Mouse (Mus musculus): ENCODE data around the gene Tmem255b. TPM values are rescaled to one million over a fixed set of nuclear protein-coding genes. Genes with fewer than 3 reads are reported as not detected.

Gene Tmem255b
- total and polyA plus RNA-seq, 2 experiments from 2014 or later, result 4.3 to 5.9 TPM

DNA sequence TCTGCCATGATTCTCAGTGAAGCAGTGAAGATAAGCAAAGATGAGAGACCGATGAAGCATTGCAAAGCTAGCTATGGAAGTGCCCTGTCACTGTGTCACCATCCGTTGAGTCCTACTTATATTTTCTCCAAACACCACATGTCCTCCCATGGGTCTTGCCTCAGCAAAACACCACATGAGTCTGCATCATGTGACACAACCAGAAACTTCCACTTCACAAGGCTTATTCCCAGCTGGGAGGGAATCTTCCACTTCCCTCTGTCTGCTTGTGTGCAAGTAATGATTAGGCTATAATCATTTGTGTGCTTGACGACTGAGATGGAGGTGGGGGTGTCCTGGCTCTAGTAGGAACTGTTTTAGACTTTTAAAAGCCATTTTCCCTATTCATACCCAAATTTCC, 66.2 kb downstream of the Tmem255b start:
- TF ChIP-seq CTCF (IDR thresholded peaks at IDR 0.05; ENCODE audit: low read depth), result no peak
- H3K9ac ChIP-seq (replicated peaks; ENCODE audit: low read length), result no peak overlapping the region
- 83% methylated on average over 3 of the region's 3 CpGs for WGBS

DNA sequence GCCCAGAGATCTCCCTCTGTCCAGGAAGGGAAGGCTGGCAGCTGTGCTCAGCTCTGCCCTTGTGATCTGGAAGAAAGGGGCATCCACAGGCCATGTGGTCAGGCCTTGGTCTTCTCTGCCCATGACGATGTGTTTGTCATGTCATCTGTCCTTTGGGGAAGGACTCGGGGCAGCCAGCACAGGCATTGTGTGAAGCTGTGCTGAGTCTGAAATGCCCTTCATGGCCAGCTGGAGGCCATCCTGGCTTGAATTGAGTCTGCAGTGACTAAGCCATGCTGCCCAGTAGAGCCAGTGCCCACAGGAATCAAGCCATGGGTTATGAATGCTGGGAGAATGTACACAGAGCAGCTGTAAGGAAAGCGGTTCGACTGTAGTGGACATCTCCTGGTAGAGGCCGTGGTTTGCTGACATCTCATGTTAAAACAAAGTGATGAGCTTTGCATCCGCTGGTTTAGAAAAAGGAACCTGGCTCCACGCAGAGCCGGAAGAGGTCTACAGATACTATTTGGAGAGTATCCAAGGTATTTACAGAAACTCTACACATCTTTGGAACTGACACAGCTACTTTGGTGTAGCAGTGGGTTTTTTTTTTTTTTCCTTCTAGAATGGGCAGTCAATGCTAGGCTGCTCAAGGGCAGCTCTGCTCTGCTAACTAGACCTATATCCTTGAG, 69.1 kb downstream of the Tmem255b start:
- Histone ChIP-seq H3K4me3 (ENCODE audit: low read length) (no peak overlapping the region), H3K36me3 (ENCODE audit: insufficient read depth, low read length) (no peaks in the 10 kb centered on the region), H3K9me3 (ENCODE audit: low read length) (no peaks in the 10 kb centered on the region), H3K4me1 (ENCODE audit: insufficient read depth, low read length) (no peaks in the 10 kb centered on the region), H3K9ac (replicated peaks; ENCODE audit: low read length) (no peak overlapping the region), H3K27ac (no peak overlapping the region), H3K27me3 (ENCODE audit: insufficient read depth, low read length) (no peaks in the 10 kb centered on the region), H3K4me2 (ENCODE audit: low read depth, low read length) (no peak overlapping the region)
- ATAC-seq, result peak; percentile 51
- 0 out of 2 replicates have a peak, but pooled peaks have one; percentile 17 for TF ChIP-seq CTCF (IDR thresholded peaks at IDR 0.05; ENCODE audit: low read depth)
- 74% methylated on average over 8 of the region's 8 CpGs for WGBS
- no peak for DNase-seq (ENCODE audit: low spot score)

More for the DNA sequence above, 66.2 kb downstream of the Tmem255b start:
- no peak for ATAC-seq
- H3K9me3 ChIP-seq (ENCODE audit: low read length), result no peaks in the 10 kb centered on the region
- no peaks in the 10 kb centered on the region for H3K36me3 ChIP-seq (ENCODE audit: insufficient read depth, low read length)
- no peak overlapping the region for H3K4me2 ChIP-seq (ENCODE audit: low read depth, low read length)
- H3K4me3 ChIP-seq (ENCODE audit: low read length), result no peak overlapping the region
- no peaks in the 10 kb centered on the region for H3K27me3 ChIP-seq (ENCODE audit: insufficient read depth, low read length)
- DNase-seq (ENCODE audit: low spot score), result no peak
- no peaks in the 10 kb centered on the region for H3K4me1 ChIP-seq (ENCODE audit: insufficient read depth, low read length)
- no peak overlapping the region for H3K27ac ChIP-seq

DNA sequence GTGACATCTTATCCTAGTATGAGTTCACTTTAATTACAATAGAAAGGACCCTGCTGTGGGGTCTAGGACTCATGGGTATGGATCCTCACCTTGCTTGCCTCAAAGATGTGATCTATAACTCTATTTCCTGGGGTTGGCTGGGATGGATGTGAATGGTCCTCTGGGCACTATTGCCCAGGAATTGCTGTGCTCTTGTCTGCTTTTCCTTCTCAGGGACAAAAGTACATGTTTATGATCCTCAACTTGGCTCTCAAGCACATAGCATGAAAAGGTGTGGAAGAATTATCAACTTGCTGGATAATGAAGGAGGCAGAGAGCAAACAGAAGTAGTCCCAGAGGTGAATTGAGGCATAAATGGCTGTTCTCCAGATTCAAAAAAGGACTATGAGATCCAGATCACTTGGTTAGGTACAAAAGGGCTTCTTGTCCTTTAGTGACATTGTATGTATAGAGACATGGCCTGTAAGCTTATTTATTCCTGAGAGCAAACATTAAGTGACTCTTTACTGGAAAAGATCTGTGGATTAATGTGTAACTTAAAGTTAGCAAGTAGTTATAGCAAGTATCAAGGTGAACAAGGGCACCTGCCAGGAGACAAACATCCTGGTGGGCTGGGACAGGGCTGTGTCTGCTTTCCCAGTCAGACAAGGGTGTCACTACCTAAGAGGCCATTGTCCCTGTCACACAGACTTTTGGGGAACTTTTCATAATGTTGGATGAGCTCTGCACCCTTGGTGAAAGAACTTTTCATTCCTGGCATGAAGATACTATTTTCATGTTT, 70.1 kb downstream of the Tmem255b start:
- Histone ChIP-seq H3K4me1 (ENCODE audit: insufficient read depth, low read length) (no peaks in the 10 kb centered on the region), H3K4me3 (ENCODE audit: low read length) (no peak overlapping the region), H3K4me2 (ENCODE audit: low read depth, low read length) (no peak overlapping the region), H3K27me3 (ENCODE audit: insufficient read depth, low read length) (no peaks in the 10 kb centered on the region), H3K9ac (replicated peaks; ENCODE audit: low read length) (no peak overlapping the region), H3K27ac (no peak overlapping the region), H3K36me3 (ENCODE audit: insufficient read depth, low read length) (no peaks in the 10 kb centered on the region), H3K9me3 (ENCODE audit: low read length) (no peaks in the 10 kb centered on the region)
- TF ChIP-seq CTCF (IDR thresholded peaks at IDR 0.05; ENCODE audit: low read depth), result no peak
- no peak for ATAC-seq
- DNase-seq (ENCODE audit: low spot score), result no peak

DNA sequence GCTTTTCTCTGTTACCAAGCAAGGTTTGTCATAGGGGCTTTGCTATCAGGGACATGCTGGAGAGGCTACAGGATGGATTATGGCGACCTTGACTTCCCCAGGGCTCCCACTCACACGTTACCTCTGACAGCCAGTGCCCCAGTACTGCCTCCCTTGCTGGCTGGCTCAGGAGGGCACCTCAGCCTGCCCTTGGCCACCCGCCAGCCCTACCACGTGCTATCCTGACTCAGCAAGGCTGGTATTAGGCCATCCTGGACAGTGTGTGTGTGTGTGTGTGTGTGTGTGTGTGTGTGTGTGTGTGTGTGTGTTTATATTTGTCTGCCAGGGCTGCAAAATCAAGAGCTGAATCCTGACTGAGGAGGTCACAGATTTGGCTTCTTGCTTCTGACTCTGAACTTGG, 71.9 kb downstream of the Tmem255b start:
- Histone ChIP-seq H3K36me3 (ENCODE audit: insufficient read depth, low read length) (no peaks in the 10 kb centered on the region), H3K4me2 (ENCODE audit: low read depth, low read length) (no peak overlapping the region), H3K9ac (replicated peaks; ENCODE audit: low read length) (no peak overlapping the region), H3K27ac (no peak overlapping the region), H3K4me3 (ENCODE audit: low read length) (no peak overlapping the region), H3K27me3 (ENCODE audit: insufficient read depth, low read length) (no peaks in the 10 kb centered on the region), H3K9me3 (ENCODE audit: low read length) (no peaks in the 10 kb centered on the region), H3K4me1 (ENCODE audit: insufficient read depth, low read length) (no peaks in the 10 kb centered on the region)
- peak; percentile 41 for DNase-seq (ENCODE audit: low spot score)
- no peak for TF ChIP-seq CTCF (IDR thresholded peaks at IDR 0.05; ENCODE audit: low read depth)
- peak; percentile 40; the same call in 1 of the 2 replicates for ATAC-seq
- WGBS, result 36% methylated on average over 4 of the region's 4 CpGs

DNA sequence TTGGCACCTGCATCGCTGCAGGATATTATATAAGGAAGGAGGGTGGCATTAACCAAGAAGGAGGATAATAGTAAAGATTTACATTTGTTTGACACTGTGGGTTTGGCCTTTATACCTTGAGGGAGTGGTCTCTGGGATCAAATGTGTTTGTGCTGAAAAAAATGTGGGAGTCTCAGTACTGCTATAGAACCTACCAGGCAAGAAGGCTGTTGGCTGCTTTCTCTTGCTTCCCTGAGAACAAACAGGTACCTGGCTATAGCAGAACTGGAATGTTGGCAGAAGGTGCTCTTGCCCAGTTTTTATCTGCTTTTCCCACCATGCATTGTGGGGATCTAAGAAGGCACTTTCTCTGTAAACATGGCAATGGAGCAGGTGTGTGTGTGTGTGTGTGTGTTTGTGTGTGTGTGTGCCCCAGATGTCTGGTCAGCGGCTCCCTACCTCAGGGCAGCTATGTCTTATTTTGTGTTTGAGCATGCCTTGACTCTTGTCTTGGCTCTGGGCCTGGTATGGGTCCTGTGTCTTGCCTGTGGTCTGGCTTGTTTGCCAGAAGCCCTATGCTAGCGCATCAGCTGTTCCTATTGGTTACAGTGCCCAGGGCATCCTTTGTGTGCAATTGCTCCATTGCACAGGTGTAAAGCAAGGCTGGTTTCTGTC, 72.4 kb downstream of the Tmem255b start:
- ATAC-seq, result no peak
- Histone ChIP-seq H3K36me3 (ENCODE audit: insufficient read depth, low read length) (no peaks in the 10 kb centered on the region), H3K9ac (replicated peaks; ENCODE audit: low read length) (no peak overlapping the region), H3K27me3 (ENCODE audit: insufficient read depth, low read length) (no peaks in the 10 kb centered on the region), H3K9me3 (ENCODE audit: low read length) (no peaks in the 10 kb centered on the region), H3K4me2 (ENCODE audit: low read depth, low read length) (no peak overlapping the region), H3K4me1 (ENCODE audit: insufficient read depth, low read length) (no peaks in the 10 kb centered on the region), H3K4me3 (ENCODE audit: low read length) (no peak overlapping the region), H3K27ac (no peak overlapping the region)
- 74% methylated on average over 3 of the region's 3 CpGs for WGBS
- TF ChIP-seq CTCF (IDR thresholded peaks at IDR 0.05; ENCODE audit: low read depth), result no peak
- no peak for DNase-seq (ENCODE audit: low spot score)

DNA sequence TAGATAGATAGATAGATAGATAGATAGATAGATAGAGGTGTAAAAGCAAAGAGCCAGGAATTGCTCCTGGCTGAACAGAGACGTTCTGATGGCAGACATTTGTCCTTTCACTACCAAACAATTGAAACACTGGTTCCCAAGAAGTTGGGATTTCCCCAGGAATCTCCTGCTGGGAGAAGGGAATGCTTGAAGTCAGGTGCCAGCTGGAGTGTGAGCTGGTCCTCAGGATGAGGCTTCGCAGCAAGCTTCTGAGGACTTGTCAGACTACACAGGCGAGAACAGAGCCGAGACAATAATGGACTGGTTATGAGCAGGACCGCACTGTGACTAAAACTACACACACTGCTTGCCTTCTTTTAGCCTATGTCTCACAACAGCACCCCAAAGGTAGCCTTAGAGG, 77.0 kb downstream of the Tmem255b start:
- DNase-seq (ENCODE audit: low spot score) (no peak), ATAC-seq (no peak)
- no peaks in the 10 kb centered on the region for H3K27me3 ChIP-seq (ENCODE audit: insufficient read depth, low read length)
- H3K9ac ChIP-seq (replicated peaks; ENCODE audit: low read length), result no peak overlapping the region
- no peaks in the 10 kb centered on the region for H3K4me1 ChIP-seq (ENCODE audit: insufficient read depth, low read length)
- no peak for TF ChIP-seq CTCF (IDR thresholded peaks at IDR 0.05; ENCODE audit: low read depth)
- no peaks in the 10 kb centered on the region for H3K9me3 ChIP-seq (ENCODE audit: low read length)
- 63% methylated on average over 5 of the region's 5 CpGs for WGBS
- H3K4me2 ChIP-seq (ENCODE audit: low read depth, low read length), result no peak overlapping the region
- H3K36me3 ChIP-seq (ENCODE audit: insufficient read depth, low read length), result no peaks in the 10 kb centered on the region
- H3K27ac ChIP-seq, result no peak overlapping the region
- H3K4me3 ChIP-seq (ENCODE audit: low read length), result no peak overlapping the region
